Mouse (Mus musculus): Measurements from ENCODE around the gene Zfp239. TPM values are rescaled to one million over a fixed set of nuclear protein-coding genes. Genes with fewer than 3 reads are reported as not detected.
"Not testable (repeated sequence)": the region's sequence is repeated elsewhere in the genome, so short reads cannot be mapped to it uniquely, and the experiment has no call there.

Zfp239 gene
- total and polyA plus RNA-seq, 3 experiments, result 18.6 to 20.4 TPM; not detected in 1

DNA sequence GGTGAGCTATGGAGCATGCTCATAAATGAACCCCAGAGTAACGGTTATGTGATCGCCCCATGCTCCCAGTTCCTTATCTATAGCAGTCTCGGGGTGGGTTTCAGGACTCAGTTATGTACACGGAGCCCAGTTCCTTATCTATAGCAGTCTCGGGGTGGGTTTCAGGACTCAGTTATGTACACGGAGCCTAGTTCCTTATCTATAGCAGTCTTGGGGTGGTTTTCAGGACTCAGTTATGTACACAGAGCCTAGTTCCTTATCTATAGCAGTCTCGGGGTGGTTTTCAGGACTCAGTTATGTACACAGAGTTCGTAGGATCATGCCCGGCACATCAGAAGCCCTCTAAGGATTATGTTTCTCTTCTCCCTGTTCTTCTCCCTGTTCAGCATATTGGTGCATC is 17.3 kb upstream of the Zfp239 start:
- H3K79me2 ChIP-seq (ENCODE audit: control insufficient read depth, insufficient read depth, low read length, poor library complexity), result peaks cover 7% of the 10 kb centered on the region
- peak; percentile 79 for DNase-seq (ENCODE audit: low read depth, low spot score)
- peaks cover 20 to 25% of the 10 kb centered on the region in 2 experiments for H3K4me1 ChIP-seq (ENCODE audit: control insufficient read depth in 1 of 2, insufficient read depth in 2 of 2, low read length in 2 of 2)
- peak; percentile 42; the same call in 1 of the 2 replicates for TF ChIP-seq TBP (IDR thresholded peaks at IDR 0.05; ENCODE audit: low read depth, low read length)
- no peak for TF ChIP-seq POLR2AphosphoS5 (IDR thresholded peaks at IDR 0.05; ENCODE audit: borderline replicate concordance, low read depth, low read length)
- TF ChIP-seq RCOR1 (IDR thresholded peaks at IDR 0.05; ENCODE audit: low read depth, low read length), result peak; percentile 57
- peak; percentile 82 for TF ChIP-seq ETS1 (IDR thresholded peaks at IDR 0.05; ENCODE audit: low read depth, low read length)
- no peak for TF ChIP-seq GABPA (IDR thresholded peaks at IDR 0.05; ENCODE audit: low read depth, low read length)
- peak; percentile 45; the same call in 1 of the 2 replicates for TF ChIP-seq BHLHE40 (IDR thresholded peaks at IDR 0.05; ENCODE audit: borderline replicate concordance, low read depth, low read length)
- peak; percentile 81 for TF ChIP-seq MYB (IDR thresholded peaks at IDR 0.05; ENCODE audit: low read depth, low read length)
- TF ChIP-seq GATA1 (IDR thresholded peaks at IDR 0.05; ENCODE audit: low read depth, low read length), result peak; percentile 96
- peak; percentile 83 for TF ChIP-seq TCF12 (IDR thresholded peaks at IDR 0.05; ENCODE audit: low read depth, low read length)
- no peak for TF ChIP-seq CHD2 (IDR thresholded peaks at IDR 0.05; ENCODE audit: low read length)
- no peak for TF ChIP-seq E2F4 (IDR thresholded peaks at IDR 0.05; ENCODE audit: borderline replicate concordance, low read depth, low read length)
- TF ChIP-seq ELF1 (IDR thresholded peaks at IDR 0.05; ENCODE audit: low read depth, low read length), result no peak
- TF ChIP-seq TAL1 (IDR thresholded peaks at IDR 0.05; ENCODE audit: low read length), result no peak; the same call in 1 of the 2 replicates
- no peak for TF ChIP-seq MAFK (IDR thresholded peaks at IDR 0.05; ENCODE audit: borderline replicate concordance, low read depth, low read length)
- TF ChIP-seq ZKSCAN1 (IDR thresholded peaks at IDR 0.05; ENCODE audit: low read depth, low read length), result no peak
- peak; percentile 89 for TF ChIP-seq MAZ (IDR thresholded peaks at IDR 0.05; ENCODE audit: low read depth, low read length)
- TF ChIP-seq HCFC1 (IDR thresholded peaks at IDR 0.05; ENCODE audit: low read depth, low read length), result peak; percentile 61; the same call in 1 of the 2 replicates
- no peak for TF ChIP-seq CTCF (IDR thresholded peaks at IDR 0.05 in 2 of 3, conservative IDR thresholded peaks at IDR 0.05 in 1 of 3; ENCODE audit: control insufficient read depth in 1 of 3, insufficient read depth in 1 of 3, low read depth in 2 of 3, low read length in 3 of 3, poor library complexity in 1 of 3, severe bottlenecking in 1 of 3)
- TF ChIP-seq ZMIZ1 (IDR thresholded peaks at IDR 0.05; ENCODE audit: low read depth, low read length), result no peak
- TF ChIP-seq MAX (IDR thresholded peaks at IDR 0.05; ENCODE audit: low read length), result 0 out of 2 replicates have a peak, but pooled peaks have one; percentile 22
- TF ChIP-seq MXI1 (IDR thresholded peaks at IDR 0.05; ENCODE audit: low read depth, low read length), result peak; percentile 59
- TF ChIP-seq SIN3A (IDR thresholded peaks at IDR 0.05; ENCODE audit: low read length), result peak; percentile 78
- TF ChIP-seq USF2 (IDR thresholded peaks at IDR 0.05; ENCODE audit: borderline replicate concordance in 1 of 2, insufficient read depth in 1 of 2, low read depth in 1 of 2, low read length in 2 of 2), result no peak
- peak; percentile 87 to 89 for TF ChIP-seq EP300 (IDR thresholded peaks at IDR 0.05; ENCODE audit: low read depth in 1 of 2, low read length in 2 of 2)
- peak; percentile 22; the same call in 1 of the 2 replicates for TF ChIP-seq NRF1 (IDR thresholded peaks at IDR 0.05; ENCODE audit: insufficient read depth, low read depth, low read length, poor library complexity, severe bottlenecking)
- 0 out of 2 replicates have a peak, but pooled peaks have one; percentile 44 for TF ChIP-seq MYC (IDR thresholded peaks at IDR 0.05; ENCODE audit: low read depth, low read length)
- TF ChIP-seq NELFE (IDR thresholded peaks at IDR 0.05; ENCODE audit: low read depth, low read length), result no peak
- H3K36me3 ChIP-seq (ENCODE audit: control insufficient read depth in 1 of 2, insufficient read depth in 2 of 2, low read length in 2 of 2), result peaks cover 8 to 40% of the 10 kb centered on the region in 2 experiments; a peak in 3 of 4 replicates
- H3K27me3 ChIP-seq (ENCODE audit: control insufficient read depth in 1 of 2, insufficient read depth in 2 of 2, low read length in 2 of 2), result no peaks in the 10 kb centered on the region
- peak overlapping the region; percentile 0; the same call in 1 of the 2 replicates for H3K9ac ChIP-seq (ENCODE audit: control insufficient read depth, low read depth, low read length, poor library complexity, severe bottlenecking)
- H3K4me3 ChIP-seq (ENCODE audit: control insufficient read depth in 1 of 2, insufficient read depth in 1 of 2, low read depth in 2 of 2, low read length in 2 of 2), result 0 out of 4 replicates have a peak overlapping the region, but pooled peaks of 1 of the 2 experiments have one; percentile 4
- peak overlapping the region; percentile 94 for H3K27ac ChIP-seq (ENCODE audit: control insufficient read depth, low read depth, low read length)
- no peaks in the 10 kb centered on the region for H3K9me3 ChIP-seq (replicated peaks; ENCODE audit: insufficient read depth, low read length)

DNA sequence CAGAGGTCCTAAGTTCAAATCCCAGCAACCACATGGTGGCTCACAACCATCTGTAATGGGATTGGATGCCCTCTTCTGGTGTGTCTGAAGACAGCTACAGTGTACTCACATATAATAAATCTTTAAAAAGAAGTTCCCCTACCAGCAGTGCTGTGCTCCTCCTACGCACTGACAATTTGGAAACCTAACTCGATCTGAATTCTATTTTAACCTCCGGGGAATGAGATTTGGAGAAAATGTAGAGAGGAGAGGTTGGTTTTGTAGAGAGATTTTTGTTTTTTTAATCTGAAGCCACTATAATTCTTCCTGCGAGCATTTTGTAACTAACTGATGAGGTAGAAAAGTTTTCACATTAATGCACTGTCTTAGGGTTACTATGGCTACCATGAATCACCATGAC is 15.2 kb upstream of the Zfp239 start:
- not testable (repeated sequence) for H3K79me2 ChIP-seq (ENCODE audit: control insufficient read depth, insufficient read depth, low read length, poor library complexity); H3K27me3 ChIP-seq (ENCODE audit: control insufficient read depth in 1 of 2, insufficient read depth in 2 of 2, low read length in 2 of 2); DNase-seq (ENCODE audit: low read depth, low spot score); H3K27ac ChIP-seq (ENCODE audit: control insufficient read depth, low read depth, low read length); H3K9ac ChIP-seq (ENCODE audit: control insufficient read depth, low read depth, low read length, poor library complexity, severe bottlenecking); H3K4me3 ChIP-seq (ENCODE audit: control insufficient read depth in 1 of 2, insufficient read depth in 1 of 2, low read depth in 2 of 2, low read length in 2 of 2); H3K9me3 ChIP-seq (replicated peaks; ENCODE audit: insufficient read depth, low read length)
- Histone ChIP-seq H3K36me3 (ENCODE audit: control insufficient read depth in 1 of 2, insufficient read depth in 2 of 2, low read length in 2 of 2) (peaks cover 8 to 40% of the 10 kb centered on the region in 2 experiments; a peak in 3 of 4 replicates), H3K4me1 (ENCODE audit: control insufficient read depth in 1 of 2, insufficient read depth in 2 of 2, low read length in 2 of 2) (peaks cover 20 to 25% of the 10 kb centered on the region in 2 experiments)
